Mouse (Mus musculus) layer of hippocampus, postnatal 10 days (tissue): ENCODE results near the gene Papolb. TPM values are rescaled to one million over a fixed set of nuclear protein-coding genes. Genes with fewer than 3 reads are reported as not detected.

Experiments
- total RNA-seq, 2 experiments: library from RNA; stranded (reverse); gene quantifications; 2 replicates each; pipeline ENCODE4 v1.2.3; 2021

The Papolb gene
- total RNA-seq, 2 experiments from 2014 or later, result 0.67 to 0.85 TPM

Other genes with a start within 250 kb of the Papolb start
- gene Foxk1, start 128.6 kb downstream of the Papolb start, total RNA-seq, result 10 to 100 TPM; 33.9 to 37.9 TPM
- 10 to 100 TPM; 19.7 to 20.8 TPM for gene Ap5z1, start 66.1 kb downstream of the Papolb start, total RNA-seq
- gene Radil, start 21.0 kb upstream of the Papolb start, total RNA-seq, result 10 to 100 TPM; 13.9 to 15.7 TPM
- 100 to 1,000 TPM; 164 to 175 TPM for gene Mmd2, start 78.7 kb upstream of the Papolb start, total RNA-seq
- gene Wipi2, start 97.6 kb upstream of the Papolb start, total RNA-seq, result 10 to 100 TPM; 71.1 to 74.5 TPM
- 10 to 100 TPM; 84.1 to 93.2 TPM for gene Slc29a4, start 162.4 kb upstream of the Papolb start, total RNA-seq